Mouse (Mus musculus): ENCODE results near the gene Zfp385c.

- no peak for TF ChIP-seq CTCF (IDR thresholded peaks at IDR 0.05)
- TF ChIP-seq POLR2A (IDR thresholded peaks at IDR 0.05; ENCODE audit: insufficient read depth, low read depth, low read length): no peak
- no peak for TF ChIP-seq EP300 (IDR thresholded peaks at IDR 0.05; ENCODE audit: insufficient read depth, low read depth, low read length)
Observed at GRCm38 (mm10) chr11:100682526-100682925, 9.7 kb downstream of the Zfp385c start.

All from heart, adult 2 months (tissue).